Mouse (Mus musculus) activated CD4-positive, CD25-positive, alpha-beta regulatory T cell, adult 4 months (primary cell): ENCODE results near the gene Clcc1. TPM values are rescaled to one million over a fixed set of nuclear protein-coding genes. Genes with fewer than 3 reads are reported as not detected.
A peak's percentile ranks its signal among the peaks of the same experiment; 100 is the strongest.
"Not testable (repeated sequence)": the region's sequence is repeated elsewhere in the genome, so short reads cannot be mapped to it uniquely, and the experiment has no call there.

Experiments
- ATAC-seq: one replicate; pipeline ENCODE4 v1.8.0; 2017
- polyA plus RNA-seq, 2 experiments: library from polyadenylated mRNA; unstranded; fragments of 100-300 nt; shearing (Covaris generic); gene quantifications; one replicate each; pipeline ENCODE4 v1.2.1; 2017

Clcc1 gene
- polyA plus RNA-seq = 10 to 100 TPM; 55.0 to 62.4 TPM

GRCm38 (mm10) chr3:108653710-108654379 lies at the start of gene Clcc1:
Clcc1 (plus strand) TSS chr3:108653913.
- peak; percentile 95 for ATAC-seq

DNA sequence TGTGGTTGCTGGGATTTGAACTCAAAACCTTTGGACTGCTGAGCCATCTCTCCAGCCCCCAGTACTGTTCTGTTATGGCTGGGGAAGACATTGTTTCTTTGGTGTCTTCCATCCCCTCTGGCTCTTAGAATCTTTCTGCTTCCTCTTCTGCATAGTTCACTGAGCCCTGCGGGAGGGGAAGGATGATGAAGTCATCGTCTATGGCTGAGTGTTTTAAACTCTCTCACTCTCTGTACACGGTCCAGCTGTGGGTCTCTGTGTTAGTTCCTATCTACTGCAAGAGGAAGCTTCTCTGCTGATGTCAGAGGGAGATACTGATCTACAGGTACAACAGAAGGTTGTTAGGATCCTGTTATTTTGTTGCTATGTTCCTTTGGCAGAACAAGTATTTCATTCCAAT lies 44.8 kb upstream of the Clcc1 start:
- ATAC-seq = no peak

- no peak for ATAC-seq
Measured at GRCm38 (mm10) chr3:108634761-108635160, 19.0 kb upstream of the Clcc1 start.

DNA sequence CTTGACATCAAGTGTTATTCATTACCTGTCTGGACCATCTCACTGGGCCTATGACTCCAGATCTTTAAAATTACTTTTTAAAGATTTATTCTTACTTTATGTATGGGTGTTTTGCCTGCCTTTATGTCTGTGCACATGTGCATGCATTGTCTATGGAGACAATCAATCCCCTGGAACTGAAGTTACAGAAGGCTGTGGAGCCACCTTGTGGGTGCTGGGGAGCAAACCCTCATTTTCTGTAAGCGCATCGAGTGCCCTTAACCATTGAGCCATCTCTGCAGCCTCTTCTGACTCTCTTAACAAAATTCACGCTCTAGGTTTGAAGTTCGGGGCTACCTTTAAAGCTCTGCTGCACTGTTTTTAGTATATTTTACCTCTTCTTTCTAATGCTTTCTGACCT lies 14.3 kb upstream of the Clcc1 start:
- ATAC-seq = no peak

GRCm38 (mm10) chr3:108640998-108641397 lies 12.7 kb upstream of the Clcc1 start:
- no peak for ATAC-seq

DNA sequence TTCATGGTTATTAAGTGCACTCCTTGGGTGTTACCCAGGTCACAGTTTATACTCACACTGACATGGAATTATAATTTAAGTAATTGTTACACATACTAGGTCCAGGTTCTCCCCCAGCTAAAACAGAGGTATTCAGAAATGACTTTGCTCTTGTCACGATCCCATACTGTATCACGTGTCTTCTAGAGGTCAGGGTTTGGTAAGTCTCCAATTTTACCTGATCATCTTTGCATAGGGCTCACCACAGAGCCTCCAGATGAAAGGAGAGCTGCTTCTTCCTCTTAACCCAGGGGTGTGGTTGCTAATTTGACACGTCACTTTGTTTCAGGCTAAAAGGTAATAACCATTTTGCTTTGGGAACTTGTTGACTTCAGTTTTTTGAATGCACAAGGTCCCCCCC lies 8.9 kb upstream of the Clcc1 start:
- no peak for ATAC-seq

DNA sequence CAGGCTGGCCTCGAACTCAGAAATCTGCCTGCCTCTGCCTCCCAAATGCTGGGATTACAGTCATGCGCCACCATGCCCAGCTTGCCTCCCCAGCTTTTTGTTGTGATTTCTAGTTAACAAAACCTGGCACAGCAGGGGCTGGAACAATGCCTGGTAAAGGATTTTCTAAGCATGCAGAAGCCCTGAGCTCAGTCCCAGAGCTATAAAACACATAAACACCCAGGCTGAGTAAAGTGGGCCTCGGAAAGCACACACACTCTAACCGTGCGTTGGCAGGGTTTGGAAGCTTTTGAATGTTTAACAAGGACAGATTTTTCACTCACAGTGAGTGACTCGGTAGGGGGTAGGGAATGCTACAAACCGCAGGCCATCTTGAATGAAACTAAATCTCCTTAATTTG lies 7.7 kb upstream of the Clcc1 start:
- ATAC-seq = no peak

GRCm38 (mm10) chr3:108647681-108648080 lies 6.0 kb upstream of the Clcc1 start:
- ATAC-seq = not testable (repeated sequence)

- peak; percentile 37 for ATAC-seq
Measured at GRCm38 (mm10) chr3:108652866-108653642, 659 bp upstream of the Clcc1 start.

DNA sequence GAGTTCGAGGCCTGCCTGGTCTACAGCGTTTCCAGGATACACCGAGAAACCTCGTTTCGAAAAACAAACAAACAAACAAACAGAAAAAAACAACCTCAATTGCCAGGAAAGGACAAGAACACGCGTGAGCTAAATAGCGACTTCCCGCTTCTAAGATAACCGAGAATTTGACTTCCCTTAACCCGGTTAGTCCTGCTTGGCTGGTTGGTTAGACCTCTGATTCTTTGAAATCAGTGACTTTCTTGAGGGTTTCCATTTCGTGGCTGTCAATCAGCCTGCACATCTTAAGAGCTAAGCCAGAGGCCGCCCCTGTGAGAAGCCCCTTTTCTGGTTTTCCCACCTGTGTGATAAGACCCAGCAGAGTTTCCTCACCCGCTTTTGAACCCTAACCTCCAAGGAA lies 853 bp downstream of the Clcc1 start:
- no peak for ATAC-seq

DNA sequence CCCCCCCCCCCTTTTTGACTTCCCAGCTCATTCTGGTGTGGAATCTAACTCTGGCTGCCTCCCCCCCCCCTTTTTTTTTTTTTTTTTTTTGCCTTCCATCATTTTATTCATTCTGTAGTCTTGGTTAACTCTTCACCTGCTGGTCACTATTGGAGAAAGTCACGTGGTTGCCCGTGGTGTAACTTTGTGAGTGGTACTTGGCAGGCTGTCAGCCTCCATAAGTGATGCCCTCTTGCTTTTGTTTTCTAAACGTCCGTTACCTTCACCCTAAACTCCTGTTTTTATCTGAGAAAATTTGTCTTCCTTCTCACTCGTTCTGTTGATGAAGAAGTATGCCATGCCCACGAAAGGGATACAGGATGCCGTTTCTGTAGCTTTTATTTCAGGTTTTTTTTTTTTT lies 1.8 kb downstream of the Clcc1 start:
- no peak for ATAC-seq

GRCm38 (mm10) chr3:108658612-108659011 lies 4.9 kb downstream of the Clcc1 start:
- no peak for ATAC-seq

- ATAC-seq = no peak
Measured at GRCm38 (mm10) chr3:108660941-108661340, 7.2 kb downstream of the Clcc1 start.

DNA sequence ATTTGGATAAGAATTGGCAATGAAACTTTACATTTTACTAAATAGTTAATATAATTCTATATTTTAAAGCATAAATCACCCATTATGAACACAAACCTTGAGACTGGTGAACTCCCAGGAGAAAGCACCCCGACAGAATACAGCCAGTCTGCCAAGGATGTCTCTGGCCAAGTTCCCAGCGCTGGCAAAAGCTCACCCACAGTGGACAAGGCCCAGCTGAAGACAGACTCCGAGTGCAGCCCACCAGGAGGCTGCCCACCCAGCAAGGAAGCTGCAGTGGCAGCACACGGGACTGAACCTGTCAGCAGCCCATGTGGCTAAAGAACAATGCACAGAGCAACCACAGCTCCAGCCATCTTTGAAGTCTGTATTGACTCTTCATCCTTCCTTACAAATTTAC lies 22.9 kb downstream of the Clcc1 start:
- ATAC-seq = no peak

DNA sequence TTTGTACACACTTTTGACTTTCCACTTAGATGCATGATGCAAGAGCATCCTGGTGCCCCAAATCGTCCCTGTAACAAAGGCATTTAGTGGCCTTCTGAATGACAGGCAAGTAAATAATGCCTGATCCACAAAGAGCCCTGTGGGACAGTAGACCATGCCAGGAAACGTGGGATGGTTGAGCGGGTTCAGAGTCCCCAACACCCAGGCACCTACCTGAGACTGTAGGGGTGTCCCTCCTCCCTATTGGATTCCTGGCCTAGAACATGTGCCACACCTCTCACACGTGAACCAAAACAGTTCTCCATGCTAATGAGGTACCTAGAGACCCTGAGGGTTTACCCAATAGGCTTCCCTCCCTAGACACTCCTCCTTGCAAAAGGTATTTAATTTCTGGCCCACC lies 27.3 kb downstream of the Clcc1 start:
- no peak for ATAC-seq

DNA sequence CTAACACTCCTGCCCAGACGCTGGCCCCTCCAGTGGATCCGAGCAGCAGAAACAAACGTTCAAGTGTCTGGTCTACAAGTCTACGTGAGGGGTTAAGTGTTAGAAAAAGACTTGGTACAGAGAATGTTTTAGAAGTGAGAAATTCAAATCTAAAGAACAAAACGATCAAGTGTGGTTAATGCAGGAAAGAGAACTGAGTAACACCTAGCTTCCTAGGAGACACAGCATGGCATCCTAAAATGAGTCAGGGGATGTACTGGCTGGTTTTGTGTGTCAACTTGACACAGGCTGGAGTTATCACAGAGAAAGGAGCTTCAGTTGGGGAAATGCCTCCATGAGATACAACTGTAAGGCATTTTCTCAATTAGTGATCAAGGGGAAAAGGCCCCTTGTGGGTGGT lies 29.9 kb downstream of the Clcc1 start:
- not testable (repeated sequence) for ATAC-seq

DNA sequence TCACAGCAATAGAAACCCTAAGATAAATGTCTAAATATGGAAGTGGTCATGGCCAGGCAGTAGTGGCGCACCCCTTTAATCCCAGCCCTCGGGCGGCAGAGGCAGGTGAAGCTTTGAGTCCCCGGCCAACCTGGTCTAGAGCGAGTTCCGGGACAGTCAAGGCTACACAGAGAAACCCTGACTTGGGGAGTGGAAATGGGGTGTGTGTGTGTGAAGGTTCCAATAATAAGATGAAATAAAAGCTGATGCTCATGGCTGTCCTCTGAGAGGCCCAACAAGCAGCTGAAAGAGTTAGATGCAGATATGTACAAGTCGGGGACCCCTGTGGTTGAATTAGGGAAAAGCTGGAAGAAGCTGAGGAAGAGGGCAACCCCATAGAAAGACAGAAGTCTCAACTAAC lies 32.0 kb downstream of the Clcc1 start:
- no peak for ATAC-seq

- no peak for ATAC-seq
Measured at GRCm38 (mm10) chr3:108689015-108689441, 35.3 kb downstream of the Clcc1 start.

DNA sequence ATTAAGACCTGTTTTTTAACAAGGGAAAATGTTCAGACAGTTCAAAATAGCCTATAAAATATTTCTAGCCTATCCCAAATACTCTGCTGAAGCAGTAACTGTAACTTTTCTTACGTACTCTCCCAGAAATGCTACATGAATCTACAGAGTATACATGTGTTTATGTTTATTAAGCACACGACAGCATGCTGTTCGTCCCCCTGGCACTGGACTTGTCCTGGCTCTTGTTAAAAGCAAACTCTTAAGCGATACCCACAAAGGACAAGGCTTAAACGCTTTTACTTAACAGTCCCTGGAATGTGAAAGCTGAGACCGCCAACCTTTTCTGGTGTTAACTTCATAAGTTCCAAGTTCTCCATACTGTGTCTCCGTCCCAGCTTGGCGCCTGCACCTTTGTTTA lies 35.7 kb downstream of the Clcc1 start:
- ATAC-seq = no peak

- ATAC-seq = no peak
Measured at GRCm38 (mm10) chr3:108689979-108690378, 36.3 kb downstream of the Clcc1 start.

DNA sequence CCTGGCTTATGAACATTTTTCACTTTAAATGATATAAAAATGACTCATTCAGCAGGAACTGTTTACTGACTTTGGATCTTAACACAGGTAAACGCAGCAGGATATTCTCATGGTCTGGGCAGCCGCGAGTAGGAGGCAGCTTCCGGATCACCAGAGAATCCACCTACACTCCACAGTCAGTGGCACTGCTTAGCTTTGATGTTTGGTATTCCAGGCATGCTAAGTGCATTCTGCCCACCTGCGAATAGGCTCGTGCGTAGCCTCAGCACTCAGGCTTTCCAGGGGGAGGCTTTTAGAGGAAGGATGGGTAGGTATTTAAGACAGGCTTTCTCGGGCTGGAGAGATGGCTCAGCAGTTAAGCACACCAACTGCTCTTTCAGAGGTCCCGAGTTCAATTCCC lies 40.6 kb downstream of the Clcc1 start:
- ATAC-seq = no peak

- no peak for ATAC-seq
Measured at GRCm38 (mm10) chr3:108698662-108699061, 44.9 kb downstream of the Clcc1 start.

GRCm38 (mm10) chr3:108699786-108700185 lies 46.1 kb downstream of the Clcc1 start:
- ATAC-seq = no peak

- ATAC-seq = no peak
Measured at GRCm38 (mm10) chr3:108701256-108701655, 47.5 kb downstream of the Clcc1 start.
